Mouse (Mus musculus): Measurements from ENCODE around the gene Gmip.

The Gmip gene

DNA sequence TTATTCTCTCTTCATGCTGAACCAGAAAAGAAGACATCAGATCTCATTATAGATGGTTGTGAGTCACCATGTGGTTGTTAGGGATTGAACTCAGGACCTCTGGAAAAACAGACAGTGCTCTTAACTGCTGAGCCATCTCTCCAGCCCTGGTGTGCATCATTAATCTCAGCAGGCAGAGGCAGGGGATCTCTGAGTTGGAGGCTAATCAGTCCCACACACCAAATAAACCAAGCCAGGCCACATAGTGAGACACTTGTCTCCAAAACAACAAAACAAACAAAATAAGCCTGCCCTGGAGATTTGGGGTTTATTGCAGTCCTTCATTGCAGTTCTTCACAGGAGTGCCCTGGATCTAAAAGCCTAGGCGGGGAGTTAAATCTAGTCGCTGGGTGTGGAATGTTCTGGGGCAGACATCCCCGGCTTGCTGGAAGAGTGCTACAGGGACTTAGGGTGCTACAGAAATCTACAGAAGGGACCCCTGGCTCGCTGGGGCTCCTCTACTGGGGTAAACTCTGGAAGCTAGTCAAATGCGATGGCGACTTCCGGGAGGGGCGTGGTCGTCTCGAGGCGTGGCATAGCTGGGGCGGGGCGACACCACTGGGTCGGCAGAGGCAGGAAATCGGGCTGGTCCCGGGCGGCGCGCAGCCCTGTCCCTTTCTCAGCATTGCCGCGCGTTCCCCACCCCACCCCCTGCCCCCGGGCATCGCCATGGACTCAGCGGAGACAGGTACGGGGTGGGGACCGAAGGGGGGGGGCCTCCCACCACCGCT, at the start of gene Gmip:
Gene Gmip, plus strand, starts transcription at position 586 of the 770 bp plus-strand sequence.
- no peak for DNase-seq (ENCODE audit: low read depth)

GRCm38 (mm10) chr8:69761814-69762445, 46.5 kb upstream of the Gmip start:
- DNase-seq (ENCODE audit: low read depth) = no peak

GRCm38 (mm10) chr8:69771221-69771620, 37.3 kb upstream of the Gmip start:
- DNase-seq (ENCODE audit: low read depth) = no peak

GRCm38 (mm10) chr8:69772106-69772505, 36.4 kb upstream of the Gmip start:
- DNase-seq (ENCODE audit: low read depth) = no peak

- peak; percentile 98 for DNase-seq (ENCODE audit: low read depth)
Observed at GRCm38 (mm10) chr8:69774503-69775148, 33.9 kb upstream of the Gmip start, which contains the start of gene Gm20422. Gm20422 (minus strand) TSS chr8:69774886.

- no peak for DNase-seq (ENCODE audit: low read depth)
Observed at GRCm38 (mm10) chr8:69775149-69775534, 33.3 kb upstream of the Gmip start.

DNA sequence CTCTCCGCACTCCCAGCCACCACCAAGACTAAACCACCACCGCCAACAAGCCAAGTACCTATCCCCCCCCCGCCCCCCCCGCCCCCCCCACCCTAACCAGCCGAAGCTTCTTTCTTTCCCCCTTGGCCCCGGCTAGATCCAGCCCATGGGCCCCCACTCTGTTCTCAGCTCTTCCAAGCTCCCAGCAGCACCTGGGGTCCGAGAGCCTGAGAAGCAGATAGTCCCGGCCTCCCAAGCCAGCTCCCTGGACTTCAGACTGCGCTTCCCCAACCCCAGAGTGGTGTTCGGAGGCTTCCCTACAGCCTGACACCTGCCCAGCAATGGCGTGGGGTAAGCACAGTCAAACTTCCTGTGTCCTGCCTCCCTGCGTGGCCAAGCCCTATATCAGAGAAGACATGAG, 31.4 kb upstream of the Gmip start:
- no peak for DNase-seq (ENCODE audit: low read depth)

- no peak for DNase-seq (ENCODE audit: low read depth)
Observed at GRCm38 (mm10) chr8:69789105-69789504, 19.4 kb upstream of the Gmip start.

DNA sequence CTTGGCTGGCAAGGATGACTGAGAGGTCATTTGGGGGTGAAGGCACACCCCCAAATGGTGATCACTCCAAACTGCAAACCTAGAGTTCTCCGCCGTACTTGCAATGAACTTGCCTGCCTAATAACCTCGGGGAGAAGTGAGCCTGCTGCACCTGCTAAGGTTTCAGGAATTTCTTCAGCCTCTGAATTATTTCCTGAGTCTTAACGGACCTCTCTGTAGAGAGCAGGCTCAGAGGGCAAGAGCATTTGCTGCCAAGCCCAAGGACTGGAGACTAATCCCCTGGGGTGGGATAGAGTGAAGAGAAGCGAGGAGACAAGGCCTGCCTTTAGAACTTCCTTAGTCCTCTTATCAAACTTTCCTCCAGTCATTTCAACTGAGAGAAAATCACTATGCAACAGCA, 18.7 kb upstream of the Gmip start:
- no peak for DNase-seq (ENCODE audit: low read depth)

DNA sequence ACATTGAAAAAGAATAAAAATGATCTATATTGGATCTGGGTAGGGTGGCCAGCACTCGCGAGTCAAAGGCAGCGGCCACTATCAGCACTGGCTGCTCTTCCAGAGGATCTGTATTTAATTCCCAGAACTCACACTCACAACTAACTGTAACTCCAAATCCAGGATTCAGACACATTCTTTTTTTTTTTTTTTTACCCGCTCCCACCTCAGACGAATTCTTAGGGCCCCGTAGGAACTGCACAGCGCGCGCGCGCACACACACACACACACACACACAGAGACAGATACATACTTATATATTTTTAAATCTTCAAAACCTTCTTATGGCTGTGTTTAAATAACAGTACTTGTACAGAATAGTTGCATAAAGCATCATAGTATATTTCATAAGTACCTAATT, 18.1 kb upstream of the Gmip start:
- no peak for DNase-seq (ENCODE audit: low read depth)

DNA sequence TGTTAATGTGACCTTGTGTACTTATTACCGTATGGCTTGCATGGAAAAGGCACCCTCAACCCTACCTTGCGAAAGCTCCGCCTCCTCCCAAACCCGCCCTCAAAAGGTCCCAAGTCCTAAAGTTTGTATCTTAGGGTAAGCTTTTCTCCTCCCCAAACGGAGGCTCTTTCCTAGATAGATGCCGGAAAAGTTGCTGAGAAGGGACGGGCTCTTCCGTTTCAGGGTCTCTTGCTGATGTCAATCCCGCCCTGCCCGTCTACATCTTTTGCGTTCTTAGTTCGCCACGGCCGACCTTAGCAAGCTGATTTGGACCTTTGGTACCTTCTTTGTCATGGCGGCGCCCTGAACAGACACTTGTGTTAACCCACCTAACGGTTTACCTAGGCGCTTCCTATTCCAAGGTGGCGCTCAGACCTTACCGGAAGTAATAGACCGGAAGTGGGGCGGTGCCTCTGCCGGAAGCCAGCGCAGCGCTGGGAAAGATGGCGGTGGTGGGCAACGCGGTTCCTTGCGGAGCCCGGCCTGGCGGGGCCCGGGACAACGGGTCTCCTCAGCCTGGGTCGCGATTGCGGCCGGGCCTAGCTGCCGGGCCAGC, 17.6 kb upstream of the Gmip start, which contains the start of the genes Atp13a1 and Zfp866:
Gene Atp13a1, plus strand, starts transcription at position 391 of the 595 bp plus-strand sequence.
Gene Zfp866, minus strand, starts transcription at position 406 of the 595 bp plus-strand sequence.
- peak; percentile 54 for DNase-seq (ENCODE audit: low read depth)

DNA sequence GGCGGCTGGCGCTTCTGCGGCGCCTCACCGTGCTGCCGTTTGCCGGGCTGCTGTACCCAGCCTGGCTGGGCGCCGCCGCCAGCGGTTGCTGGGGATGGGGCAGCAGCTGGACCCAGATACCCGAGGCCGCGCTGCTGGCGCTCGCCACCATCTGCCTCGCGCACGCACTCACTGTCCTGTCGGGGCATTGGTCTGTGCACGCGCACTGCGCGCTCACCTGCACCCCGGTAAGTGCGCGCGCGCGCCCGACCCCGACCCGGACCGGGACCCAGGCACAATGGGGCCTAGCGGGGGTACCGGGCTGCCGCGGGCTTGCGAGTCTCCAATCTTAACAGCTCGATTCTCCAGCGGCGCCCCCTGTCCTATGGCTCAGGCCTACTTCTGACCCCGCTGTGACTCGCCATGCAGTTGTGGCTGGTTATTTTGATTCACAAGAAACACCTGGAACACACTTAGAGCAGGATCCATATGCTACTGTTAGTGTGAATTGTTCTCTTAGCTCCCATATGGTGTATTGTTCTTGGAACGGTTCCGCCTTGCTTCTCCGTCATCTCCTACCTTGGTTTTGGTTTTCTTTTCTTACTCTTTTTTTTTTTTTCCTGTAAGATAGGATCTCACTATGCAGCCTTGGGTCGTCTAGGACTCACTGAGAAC, 16.9 kb upstream of the Gmip start:
- no peak for DNase-seq (ENCODE audit: low read depth)

GRCm38 (mm10) chr8:69793666-69794065, 14.8 kb upstream of the Gmip start:
- DNase-seq (ENCODE audit: low read depth) = no peak

GRCm38 (mm10) chr8:69794096-69794495, 14.4 kb upstream of the Gmip start:
- DNase-seq (ENCODE audit: low read depth) = no peak

- no peak for DNase-seq (ENCODE audit: low read depth)
Observed at GRCm38 (mm10) chr8:69794901-69795300, 13.6 kb upstream of the Gmip start.

DNA sequence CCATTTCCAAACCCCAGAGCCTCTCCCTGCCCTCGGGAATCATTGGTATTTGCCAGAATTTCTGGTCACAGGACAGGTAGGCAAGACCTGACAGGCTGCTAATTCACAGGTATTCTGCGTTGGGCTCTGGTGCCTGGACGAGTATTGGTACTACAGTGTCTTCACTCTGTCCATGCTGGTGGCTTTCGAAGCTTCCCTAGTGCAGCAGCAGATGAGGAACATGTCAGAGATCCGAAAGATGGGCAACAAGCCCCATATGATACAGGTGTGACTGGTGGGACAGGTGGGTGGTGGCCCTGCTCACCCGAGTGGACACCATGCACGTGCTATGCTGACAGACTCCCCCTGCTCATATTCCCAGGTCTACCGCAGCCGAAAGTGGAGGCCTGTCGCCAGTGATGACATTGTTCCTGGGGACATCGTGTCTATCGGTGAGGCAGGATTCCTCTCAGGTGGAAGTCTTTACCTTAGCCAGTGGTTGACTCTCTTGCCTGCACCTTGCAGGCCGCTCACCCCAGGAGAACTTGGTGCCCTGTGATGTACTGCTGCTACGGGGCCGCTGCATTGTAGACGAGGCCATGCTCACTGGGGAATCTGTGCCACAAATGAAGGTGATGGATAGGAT, 11.6 kb upstream of the Gmip start:
- no peak for DNase-seq (ENCODE audit: low read depth)

- DNase-seq (ENCODE audit: low read depth) = no peak
Observed at GRCm38 (mm10) chr8:69797661-69798060, 10.8 kb upstream of the Gmip start.

GRCm38 (mm10) chr8:69799261-69799660, 9.2 kb upstream of the Gmip start:
- DNase-seq (ENCODE audit: low read depth) = no peak

DNA sequence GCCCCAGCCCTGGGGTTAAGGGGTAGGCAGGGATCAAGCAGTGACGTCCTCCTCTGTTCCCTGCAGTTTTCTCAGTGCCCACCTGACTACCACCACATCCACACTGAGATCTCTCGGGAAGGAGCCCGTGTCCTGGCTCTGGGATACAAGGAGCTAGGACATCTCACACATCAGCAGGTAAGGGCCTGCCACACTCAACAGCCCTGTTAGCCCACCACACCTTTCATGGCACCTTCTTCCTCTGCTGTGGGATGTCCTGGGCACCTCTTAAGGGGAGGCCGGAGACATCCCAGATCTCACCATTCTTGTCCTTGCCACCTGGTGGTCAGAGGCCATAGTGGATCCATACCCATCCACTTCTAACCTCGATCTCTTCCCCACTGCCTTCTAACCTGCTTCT, 8.5 kb upstream of the Gmip start:
- no peak for DNase-seq (ENCODE audit: low read depth)

DNA sequence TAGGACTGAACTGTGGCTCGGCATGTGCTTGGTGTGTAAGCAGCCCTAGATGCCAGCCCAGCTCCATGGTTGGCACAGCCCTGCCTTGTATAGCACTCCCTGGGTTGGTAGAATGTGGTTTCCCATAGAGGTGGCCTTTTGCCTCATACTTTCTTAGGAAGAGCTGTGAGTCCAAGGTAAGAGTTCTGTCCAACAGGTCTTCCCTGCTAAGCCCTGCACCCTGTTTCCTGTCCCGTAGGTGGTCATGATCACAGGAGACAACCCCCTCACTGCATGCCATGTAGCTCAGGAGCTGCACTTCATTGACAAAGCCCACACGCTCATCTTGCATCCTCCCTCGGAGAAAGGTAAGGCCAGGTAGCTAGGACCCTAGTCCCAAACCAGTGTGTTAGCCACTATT, 6.7 kb upstream of the Gmip start:
- no peak for DNase-seq (ENCODE audit: low read depth)

- DNase-seq (ENCODE audit: low read depth) = no peak
Observed at GRCm38 (mm10) chr8:69802216-69802615, 6.3 kb upstream of the Gmip start.

GRCm38 (mm10) chr8:69803366-69803765, 5.1 kb upstream of the Gmip start:
- DNase-seq (ENCODE audit: low read depth) = no peak

All from fibroblast of lung, adult 2 months (primary cell).